Mouse (Mus musculus): ENCODE measurements around the gene Pld3.

- no peak for TF ChIP-seq CTCF (IDR thresholded peaks at IDR 0.05; ENCODE audit: control insufficient read depth, insufficient read depth, insufficient read length)
- no peak for TF ChIP-seq USF1 (IDR thresholded peaks at IDR 0.05; ENCODE audit: low read depth)
- TF ChIP-seq MYOG (IDR thresholded peaks at IDR 0.05; ENCODE audit: control insufficient read depth, extremely low read depth, insufficient read length) = no peak
- no peak for TF ChIP-seq MYOD1 (IDR thresholded peaks at IDR 0.05; ENCODE audit: control insufficient read depth, insufficient read length, low read depth)
- no peak for TF ChIP-seq CEBPB (IDR thresholded peaks at IDR 0.05; ENCODE audit: low read depth)
- no peak for TF ChIP-seq MAX (IDR thresholded peaks at IDR 0.05)
Observed at GRCm38 (mm10) chr7:27493022-27493421, 60.0 kb downstream of the Pld3 start.
